Mouse (Mus musculus) mature B cell (primary cell): Measurements from ENCODE around the gene Cd320.

ENCODE experiments used
- in situ Hi-C: fragments of 300-500 bp; cut with MboI; formaldehyde crosslinking; loops from 2 replicates; pipeline ENCODE4 v1.14.3; 2019

Cd320 gene

DNA sequence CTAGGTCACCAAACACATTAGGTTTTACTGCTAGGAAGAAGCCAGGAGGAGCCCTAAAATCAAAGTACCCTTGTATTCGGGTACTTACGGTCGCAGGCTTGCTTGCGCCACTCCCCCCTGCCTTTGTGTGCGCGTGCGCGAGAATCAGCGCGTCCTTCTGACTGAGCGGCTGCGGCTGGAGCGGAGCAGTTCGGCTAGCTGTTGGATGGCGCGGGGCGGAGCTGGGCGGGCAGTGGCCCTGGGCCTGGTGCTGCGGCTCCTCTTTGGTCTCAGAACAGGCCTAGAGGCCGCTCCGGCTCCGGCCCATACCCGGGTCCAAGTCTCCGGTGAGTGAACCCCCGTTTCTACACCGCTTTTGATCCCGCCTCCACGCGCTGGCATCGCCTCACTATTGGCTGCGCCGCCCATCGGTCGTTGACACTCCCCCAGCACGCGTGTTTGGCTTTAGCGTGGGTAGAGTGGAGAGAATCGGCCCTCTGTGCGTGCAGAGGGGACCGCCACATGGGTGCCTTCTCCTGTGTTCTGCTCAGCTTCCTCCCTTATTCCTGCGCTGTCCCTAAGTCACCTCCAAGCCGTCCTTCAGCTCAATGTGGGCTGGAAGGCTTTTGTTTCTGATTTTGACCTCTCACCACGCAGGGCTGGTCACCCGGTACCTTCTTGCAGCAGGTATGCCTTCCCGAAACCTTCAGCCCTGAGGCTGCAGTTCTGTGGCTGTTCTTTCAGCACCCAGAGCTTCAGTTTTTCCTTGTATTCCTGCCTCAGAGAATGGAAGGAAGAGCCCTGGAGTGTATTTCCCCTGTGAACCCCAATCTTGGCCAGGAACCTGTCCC is at the start of gene Cd320:
Gene Cd320 (plus strand): TSS at position 126 of the 830 bp plus-strand sequence.
- in situ Hi-C loops, result no loop called here

DNA sequence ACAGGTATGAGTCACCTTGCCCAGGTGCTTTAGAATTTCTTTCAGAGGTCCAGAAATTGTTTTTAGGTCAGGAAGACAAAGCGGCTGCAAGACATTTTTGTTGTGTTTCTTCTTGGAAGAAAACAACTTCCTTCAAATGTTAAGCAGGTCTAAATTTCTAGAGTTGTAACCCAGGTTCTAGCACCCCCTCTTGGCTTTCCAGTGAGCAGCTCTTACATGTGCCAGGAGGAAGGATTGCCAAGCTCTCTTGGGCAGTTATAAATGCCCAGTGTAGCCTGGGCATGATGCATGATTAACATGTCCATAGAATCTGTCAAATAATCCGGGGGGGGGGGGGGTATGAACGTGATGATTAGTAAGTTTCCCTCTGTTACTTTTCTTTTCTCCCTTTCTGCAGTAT is 44.6 kb upstream of the Cd320 start:
- in situ Hi-C loops, result no loop called here

DNA sequence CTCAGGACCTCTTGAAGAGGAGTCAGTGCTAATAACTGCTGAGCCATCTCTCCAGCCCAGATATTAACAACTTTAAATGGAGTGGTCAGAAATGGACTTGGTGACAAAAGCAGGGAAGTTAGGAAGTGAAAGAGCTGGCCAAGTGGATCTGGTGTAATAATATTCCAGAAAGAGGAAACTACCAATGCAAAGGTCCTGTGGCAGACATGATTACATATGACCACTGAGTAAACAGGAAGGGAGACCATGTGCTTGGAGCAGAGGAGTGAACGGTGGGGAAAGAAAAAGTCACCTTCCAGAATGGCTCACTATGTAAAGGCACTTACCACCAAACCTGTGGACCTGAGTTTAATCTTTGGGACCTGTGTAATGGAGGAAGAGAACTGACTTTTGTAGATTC is 43.6 kb upstream of the Cd320 start:
- in situ Hi-C loops, result no loop called here

DNA sequence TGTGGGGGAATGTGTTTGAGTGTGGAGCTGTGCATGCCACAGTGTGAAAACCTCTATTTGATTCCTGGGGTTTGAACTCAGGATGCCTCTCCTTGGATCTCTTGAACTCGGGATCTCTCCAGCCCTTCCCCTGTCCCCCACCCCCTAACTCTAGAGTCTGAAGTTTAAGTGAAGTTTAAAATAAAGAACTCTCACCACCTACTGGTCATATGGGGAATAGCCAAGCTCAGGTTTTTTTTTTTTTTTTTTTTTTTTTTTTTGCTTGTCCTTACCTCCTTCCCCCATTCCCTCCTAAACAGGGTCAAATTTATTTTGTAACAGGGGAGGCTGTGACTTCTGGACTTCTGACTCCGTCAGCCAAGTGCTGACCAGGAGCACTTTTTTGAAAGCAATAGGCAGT is 40.7 kb upstream of the Cd320 start:
- in situ Hi-C loops, result loop anchor here (25.0 kb wide), 1 partner anchor 365 kb away; the partner anchor contains the start of gene Actl9

DNA sequence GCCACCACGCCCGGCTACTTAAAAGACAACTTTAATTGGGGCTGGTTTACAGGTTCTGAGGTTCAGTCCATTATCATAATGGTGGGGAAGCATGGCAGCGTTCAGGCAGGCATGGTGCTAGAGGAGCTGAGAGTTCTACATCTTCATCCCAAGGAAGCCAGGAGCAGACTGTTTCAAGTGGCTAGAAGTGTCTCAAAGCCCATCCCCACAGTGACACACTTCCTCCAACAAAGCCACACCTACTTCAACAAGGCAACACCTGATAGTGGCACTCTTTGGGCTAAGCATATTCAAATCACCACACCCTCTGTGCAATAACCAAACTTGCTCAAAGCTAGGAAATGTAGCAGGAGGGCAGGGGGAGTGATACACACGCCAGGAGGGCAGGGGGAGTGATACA is 38.7 kb upstream of the Cd320 start:
- in situ Hi-C loops, result loop anchor here (25.0 kb wide), 1 partner anchor 367 kb away; the partner anchor contains the start of gene Actl9

DNA sequence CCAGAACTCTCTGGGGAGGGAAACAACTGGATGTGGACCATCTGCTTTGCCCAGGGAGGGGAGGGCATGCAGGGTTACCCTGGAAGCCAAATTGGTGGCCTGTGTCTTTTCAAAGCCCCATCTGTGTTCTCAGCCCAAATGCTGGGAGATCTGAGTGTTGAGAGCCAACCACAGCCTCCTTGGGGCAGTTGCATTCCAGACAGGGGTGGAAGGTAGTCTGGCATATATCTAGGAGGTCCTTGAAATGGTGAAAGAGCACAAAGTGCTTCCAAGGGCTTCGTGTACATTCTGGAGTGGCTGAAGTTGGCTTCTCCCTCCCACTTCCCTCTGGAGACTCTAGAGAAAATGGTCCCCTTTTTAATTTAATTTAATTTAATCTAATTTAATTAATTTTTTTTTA is 38.1 kb upstream of the Cd320 start:
- in situ Hi-C loops, result loop anchor here (25.0 kb wide), 1 partner anchor 367 kb away; the partner anchor contains the start of gene Actl9

DNA sequence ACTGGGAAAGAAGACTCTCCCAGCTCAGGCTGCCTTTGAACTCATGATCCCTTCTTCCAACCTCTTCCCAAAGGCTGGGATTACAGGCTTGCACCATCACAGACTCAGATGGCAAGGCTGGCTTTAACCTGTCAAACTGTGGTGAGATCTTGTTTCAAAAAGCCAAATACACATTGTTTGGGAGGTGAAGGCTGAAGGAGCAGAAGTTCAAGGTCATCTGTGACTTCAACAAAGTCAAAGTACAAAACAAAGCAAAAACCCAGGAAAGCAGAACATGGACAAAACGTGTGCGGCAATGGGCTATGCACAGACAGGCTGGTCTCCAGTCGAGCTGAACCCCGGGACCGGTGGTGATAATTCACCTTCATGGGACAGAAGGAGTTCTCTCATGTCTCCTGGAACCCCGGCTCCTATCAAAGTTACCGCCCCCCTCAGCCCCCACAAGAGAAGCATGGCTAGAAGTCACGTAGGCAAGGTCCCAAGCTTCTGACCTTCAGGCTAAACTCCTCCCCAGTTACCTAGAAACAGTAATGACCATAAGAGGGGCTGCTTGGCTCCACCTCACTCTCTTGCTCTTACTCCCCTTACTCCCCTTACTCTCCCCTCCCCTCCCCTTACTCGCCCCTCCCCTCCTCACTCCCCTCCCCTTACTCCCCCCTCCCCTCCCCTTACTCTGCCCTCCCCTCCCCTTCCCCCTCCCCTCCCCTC is 35.6 kb upstream of the Cd320 start:
- in situ Hi-C loops, result loop anchor here (25.0 kb wide), 1 partner anchor 370 kb away; the partner anchor contains the start of gene Actl9

DNA sequence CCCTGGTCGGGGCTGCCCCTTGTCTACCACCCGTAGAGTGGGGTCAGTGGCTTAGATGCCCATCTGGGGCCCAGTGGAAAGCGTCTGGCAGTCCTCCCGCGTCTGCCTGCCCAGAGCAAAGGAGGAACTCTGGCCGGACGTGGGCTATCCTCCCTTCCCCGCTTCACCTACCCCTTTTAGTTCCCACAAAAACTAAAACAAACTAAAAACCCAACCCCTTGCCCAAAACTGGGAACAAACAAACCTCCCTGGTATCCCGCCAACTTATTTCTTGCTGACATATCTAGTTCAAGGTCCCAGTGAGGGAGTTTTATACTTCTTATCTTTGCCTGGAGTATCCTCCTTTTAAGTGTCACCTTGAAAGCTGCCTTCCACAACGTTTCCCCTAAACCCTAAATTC is 34.7 kb upstream of the Cd320 start:
- in situ Hi-C loops, result loop anchor here (25.0 kb wide), 1 partner anchor 371 kb away; the partner anchor contains the start of gene Actl9

DNA sequence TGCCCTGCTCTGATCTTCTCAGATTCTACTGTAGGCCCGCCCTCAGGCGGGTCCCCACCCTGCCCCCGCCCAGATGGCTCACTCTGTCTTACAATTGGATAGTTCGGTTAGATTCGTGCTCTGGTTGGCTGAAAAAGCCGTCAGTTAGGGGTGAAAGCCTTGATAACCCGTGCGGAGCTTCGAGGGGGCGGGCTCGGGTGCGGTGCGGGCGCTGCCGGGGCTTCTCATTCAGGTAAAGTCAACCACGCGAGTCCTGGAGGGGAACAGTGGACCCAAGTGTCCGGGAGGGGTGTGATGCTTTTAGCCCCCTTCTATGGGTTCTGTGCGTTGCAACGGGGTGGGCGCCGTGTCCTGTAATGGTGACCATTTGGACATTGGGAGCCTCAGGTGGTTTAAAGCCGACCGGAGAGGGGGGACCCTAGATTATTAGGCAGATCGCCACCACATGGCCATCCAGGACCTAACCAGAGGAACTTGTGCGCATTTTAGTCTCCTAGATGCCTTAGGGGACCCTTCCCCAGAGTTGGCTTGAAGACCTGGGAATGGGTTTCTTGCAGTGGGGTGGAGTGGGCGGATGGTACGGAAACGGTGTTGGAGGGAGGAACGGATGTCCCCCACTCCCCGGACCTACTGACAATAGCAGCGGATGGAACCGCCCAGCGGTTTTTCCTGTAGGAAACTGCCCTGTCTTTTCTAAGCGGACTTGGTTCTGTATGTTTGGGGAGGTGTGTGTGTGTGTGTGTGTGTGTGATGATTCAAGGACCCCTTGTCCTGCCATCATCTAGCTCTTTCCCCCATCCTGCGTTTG is 32.4 kb upstream of the Cd320 start, which contains the start of gene Kank3:
Gene Kank3 (plus strand): TSS at position 186 of the 808 bp plus-strand sequence.
- in situ Hi-C loops, result loop anchor here (25.0 kb wide), 1 partner anchor 373 kb away; the partner anchor contains the start of gene Actl9

DNA sequence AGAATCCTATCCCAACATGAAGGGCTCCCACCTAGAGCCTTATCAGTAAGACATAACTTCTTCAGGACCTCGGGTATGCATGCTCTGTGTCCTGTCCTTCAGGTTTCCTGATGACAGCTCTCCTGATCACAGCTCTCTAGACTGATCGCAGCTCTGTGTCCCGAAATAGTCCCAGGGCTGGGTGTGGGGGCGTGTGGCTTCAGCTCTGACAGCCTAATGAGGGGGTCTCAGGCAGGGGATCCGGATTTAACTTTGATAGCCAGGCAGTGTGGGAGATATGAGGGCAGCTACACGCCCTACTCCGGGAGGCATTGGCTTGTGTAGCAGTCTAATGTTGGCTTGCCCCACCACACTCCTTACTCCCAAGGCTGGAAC is 31.8 kb upstream of the Cd320 start:
- in situ Hi-C loops, result loop anchor here (25.0 kb wide), 1 partner anchor 374 kb away; the partner anchor contains the start of gene Actl9

DNA sequence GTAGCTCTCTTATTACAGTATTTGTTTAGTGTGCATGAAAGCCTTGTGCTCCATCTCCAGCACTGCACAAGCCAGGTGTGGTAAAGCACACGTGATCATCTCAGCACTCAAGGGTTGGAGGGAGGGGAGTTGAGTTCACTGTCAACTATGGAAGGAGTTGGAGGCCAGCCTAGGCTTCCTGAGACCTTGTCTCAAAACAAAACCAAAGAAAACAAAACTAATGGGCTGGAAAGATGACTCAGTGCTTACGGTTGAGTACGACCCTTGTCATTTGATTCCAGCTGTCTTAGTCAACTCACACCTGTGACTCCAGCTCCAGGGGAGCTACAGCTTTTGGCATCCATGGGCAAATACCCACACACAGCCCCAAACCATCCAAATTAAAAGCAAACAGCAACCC is 30.4 kb upstream of the Cd320 start:
- in situ Hi-C loops, result loop anchor here (25.0 kb wide), 1 partner anchor 375 kb away; the partner anchor contains the start of gene Actl9

DNA sequence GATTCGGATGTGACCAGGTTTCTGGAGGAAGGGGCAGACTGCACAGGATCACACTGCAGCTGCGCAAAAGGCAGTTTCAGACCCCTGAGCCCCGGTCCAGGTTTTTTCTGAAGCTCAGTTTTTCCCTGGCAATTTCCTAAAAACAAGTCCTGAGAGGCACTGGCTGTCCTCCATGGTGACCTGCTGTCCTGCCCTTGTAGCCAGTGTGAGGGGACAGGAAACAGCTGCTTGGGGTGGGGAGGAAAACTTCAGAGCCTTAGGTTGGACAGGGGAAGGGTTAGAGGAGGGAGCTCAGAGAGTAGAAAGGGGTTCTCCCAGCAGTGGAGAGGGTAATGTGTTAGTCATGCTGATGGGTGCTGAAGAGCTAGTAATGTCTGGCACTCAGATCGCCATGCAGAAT is 29.9 kb upstream of the Cd320 start:
- in situ Hi-C loops, result loop anchor here (25.0 kb wide), 1 partner anchor 376 kb away; the partner anchor contains the start of gene Actl9

DNA sequence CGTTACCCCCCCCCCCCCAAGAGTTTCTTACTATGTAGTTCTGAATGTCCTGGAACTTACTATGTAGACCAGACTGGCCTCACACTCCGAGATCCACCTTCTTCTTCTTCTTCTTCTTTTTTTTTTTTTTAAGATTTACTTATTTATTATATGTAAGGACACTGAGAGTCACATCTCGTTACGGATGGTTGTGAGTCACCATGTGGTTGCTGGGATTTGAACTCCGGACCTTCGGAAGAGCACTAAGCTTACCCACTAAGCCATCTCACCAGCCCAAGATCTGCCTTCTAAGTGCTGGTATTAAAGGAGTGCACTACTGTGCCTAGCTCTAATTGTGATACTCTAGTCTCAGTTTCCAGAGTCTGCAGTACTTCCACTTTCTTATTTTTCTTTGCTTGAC is 27.5 kb upstream of the Cd320 start:
- in situ Hi-C loops, result loop anchor here (25.0 kb wide), 1 partner anchor 378 kb away; the partner anchor contains the start of gene Actl9

DNA sequence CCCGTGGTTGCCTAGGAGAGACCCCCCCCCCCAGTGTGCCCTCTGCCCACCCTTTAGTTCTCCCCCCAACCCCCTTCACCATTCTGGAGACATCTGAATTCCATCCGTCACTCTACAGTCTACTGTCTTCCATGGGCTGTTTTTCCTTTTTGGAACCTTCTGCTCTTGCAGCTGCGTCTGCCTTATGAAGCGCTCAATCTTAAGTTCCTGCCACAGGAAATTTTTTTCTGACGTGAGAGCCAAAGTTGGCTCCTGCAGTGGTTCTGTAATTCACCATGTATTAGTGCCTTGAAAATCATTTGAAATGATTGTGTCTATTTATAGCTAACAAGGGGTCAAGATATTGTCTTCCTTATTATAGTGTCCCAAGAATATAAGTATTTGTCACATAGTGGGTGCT is 26.3 kb upstream of the Cd320 start:
- in situ Hi-C loops, result loop anchor here (25.0 kb wide), 1 partner anchor 379 kb away; the partner anchor contains the start of gene Actl9

DNA sequence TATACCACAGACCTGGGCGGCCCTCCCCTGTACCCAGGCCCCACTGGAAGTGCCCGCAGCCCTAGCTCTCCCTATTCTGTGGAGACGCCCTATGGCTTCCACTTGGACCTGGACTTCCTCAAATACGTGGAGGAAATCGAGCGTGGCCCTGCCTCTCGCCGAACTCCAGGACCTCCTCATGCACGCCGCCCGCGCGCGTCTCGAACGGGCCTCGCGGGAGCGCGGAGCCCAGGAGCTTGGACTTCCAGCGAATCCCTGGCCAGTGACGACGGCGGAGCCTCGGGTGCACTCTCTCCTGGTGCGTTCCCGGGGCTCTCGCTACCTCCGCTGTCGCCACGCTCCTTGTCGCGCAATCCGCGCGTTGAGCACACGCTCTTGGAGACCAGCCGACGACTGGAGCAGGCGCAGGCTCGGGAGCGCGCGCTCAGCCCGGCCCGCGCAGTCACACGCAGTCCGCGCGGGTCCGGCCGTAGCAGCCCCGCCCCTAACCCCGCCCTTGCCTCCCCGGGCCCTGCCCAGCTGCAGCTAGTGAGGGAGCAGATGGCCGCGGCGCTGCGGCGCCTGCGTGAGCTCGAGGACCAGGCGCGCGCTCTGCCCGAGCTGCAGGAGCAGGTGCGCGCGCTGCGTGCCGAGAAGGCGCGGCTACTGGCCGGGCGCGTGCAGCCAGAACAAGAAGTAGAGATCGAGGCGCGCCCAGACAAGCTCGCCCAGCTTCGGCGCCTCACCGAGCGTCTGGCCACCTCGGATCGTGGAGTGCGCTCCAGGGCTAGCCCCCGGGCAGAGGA is 25.5 kb upstream of the Cd320 start:
- in situ Hi-C loops, result loop anchor here (25.0 kb wide), 1 partner anchor 380 kb away; the partner anchor contains the start of gene Actl9

DNA sequence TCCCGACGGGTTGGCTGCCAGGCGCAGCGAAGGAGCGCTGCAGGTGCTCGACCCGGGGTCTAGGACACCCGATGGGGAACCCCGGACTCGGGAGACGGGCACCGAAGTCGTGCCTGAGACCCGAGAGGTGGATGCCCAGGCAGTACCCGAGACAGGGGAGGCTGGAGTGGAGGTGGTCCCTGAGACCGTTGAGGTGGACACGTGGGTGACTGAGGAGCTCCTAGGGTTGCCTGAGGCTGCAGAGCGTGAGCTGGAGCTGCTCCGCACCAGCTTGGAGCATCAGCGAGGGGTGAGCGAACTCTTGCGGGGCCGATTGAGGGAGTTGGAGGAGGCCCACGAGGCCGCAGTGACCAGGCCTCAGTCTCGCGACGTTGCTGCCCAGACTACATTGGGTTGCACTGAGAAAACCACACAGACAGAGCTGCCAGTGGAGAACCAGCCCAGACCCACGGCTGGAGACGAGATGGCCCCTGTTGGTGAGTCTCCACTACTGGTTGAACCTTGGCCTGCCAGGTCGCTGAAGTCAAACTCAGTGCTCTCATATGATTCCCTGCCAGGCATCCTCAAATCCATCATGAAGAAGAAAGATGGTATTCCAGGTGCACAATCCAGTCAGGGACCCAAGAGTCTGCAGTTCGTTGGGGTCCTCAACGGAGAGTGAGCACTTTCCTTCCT is 24.8 kb upstream of the Cd320 start:
- in situ Hi-C loops, result loop anchor here (25.0 kb wide), 1 partner anchor 381 kb away; the partner anchor contains the start of gene Actl9

DNA sequence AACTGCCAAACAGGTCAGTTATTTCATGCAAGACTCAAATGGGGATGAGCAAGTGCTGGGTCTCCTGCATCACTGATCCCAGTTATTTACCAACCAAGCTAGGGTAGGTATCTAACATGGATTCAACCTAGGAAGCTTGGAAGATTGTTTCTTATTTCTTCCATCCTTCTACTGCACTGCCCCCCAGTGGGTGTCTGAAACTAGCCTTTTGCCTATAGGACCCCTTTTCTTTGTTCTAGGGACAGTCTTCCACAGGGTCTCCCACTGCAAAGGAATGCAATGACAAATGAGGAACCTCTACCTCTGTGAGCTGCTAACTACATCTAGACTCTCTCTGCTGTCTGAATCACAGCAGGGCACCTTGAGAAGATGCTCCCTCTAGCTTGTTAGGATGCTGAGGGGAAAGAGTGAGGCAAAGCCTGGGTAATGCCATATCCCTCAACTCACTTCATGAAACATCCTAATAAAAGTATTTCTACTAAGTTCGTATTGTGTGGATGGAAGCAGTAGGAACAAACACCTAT is 20.4 kb upstream of the Cd320 start:
- in situ Hi-C loops, result loop anchor here (25.0 kb wide), 1 partner anchor 385 kb away; the partner anchor contains the start of gene Actl9

DNA sequence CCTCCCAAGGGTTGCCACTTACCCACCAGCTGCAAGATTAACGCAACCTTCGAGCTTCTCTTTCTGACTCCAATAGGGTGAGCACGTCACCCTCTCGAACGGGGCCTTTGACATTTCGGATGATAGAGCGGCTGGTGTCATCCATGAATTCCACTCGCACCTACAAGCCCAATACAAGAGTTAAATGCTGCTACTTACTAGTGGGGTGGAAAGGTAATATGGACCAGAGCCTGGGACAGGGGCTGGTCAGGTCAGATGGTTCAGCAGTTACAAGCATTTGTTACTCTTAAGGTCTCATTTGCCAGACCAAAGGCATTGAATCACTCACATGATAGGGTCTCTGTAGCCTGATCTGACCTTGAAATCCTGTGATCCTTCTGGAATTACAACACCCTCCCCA is 19.7 kb upstream of the Cd320 start:
- in situ Hi-C loops, result loop anchor here (25.0 kb wide), 1 partner anchor 386 kb away; the partner anchor contains the start of gene Actl9
